Mouse (Mus musculus) telencephalon, adult 2 months (tissue): ENCODE data around the gene Ren1.

Experiments used
- DNase-seq: peaks from one replicate; pipeline ENCODE4 v3.0.0-alpha.2; 2011; ENCODE audit warnings: low read depth, low spot score

The Ren1 gene

DNA sequence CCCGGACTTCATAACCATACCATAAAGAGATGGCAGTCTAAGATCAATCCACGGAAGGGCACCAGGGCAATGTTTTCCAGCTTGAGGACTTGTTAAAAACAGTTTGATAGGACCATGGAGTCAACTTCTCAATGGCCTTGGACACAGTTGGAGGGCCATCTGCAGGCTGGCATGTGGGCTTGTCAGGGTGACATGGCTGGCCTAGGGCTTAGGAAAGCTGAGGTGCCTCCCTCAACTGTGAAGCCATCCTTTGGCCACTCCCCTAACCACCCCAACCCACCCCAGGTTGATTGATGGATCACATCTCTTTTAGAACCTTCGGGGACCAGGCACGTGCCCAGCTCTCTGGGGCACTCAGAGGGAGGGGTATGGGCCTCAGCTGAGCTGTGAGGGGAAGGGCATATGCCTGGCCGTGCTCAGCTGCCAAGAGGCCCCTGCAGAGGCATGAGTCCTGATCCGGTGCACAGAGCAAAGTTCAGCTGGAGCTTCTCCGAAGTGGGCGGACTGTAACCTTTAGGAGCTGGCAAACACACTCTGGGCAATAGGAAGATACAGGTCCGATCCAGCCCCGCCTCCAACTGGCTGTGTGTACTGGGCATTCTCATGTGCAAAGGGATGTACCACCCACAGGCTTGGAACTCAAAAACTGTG, 25.5 kb downstream of the Ren1 start:
- DNase-seq = no peak

DNA sequence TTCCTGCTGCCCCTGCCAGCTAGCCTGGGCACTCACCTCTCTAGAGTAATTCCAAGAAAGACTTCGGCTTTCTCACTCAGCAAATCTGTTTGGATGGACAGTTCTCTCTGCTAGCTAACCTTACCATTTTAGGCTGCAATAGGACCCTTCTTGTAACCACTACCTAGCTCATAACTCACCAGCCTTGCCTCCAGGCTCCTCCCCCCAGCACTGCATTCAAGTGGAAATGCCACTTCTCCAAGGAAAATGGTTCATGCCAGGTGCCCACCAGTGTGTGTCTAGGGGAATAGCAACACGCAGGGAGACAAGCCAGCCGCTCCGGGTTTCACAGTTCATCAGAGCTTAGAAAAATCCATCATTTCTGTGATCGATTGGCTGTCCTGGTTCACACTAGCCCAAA, 27.2 kb downstream of the Ren1 start:
- DNase-seq = no peak

DNA sequence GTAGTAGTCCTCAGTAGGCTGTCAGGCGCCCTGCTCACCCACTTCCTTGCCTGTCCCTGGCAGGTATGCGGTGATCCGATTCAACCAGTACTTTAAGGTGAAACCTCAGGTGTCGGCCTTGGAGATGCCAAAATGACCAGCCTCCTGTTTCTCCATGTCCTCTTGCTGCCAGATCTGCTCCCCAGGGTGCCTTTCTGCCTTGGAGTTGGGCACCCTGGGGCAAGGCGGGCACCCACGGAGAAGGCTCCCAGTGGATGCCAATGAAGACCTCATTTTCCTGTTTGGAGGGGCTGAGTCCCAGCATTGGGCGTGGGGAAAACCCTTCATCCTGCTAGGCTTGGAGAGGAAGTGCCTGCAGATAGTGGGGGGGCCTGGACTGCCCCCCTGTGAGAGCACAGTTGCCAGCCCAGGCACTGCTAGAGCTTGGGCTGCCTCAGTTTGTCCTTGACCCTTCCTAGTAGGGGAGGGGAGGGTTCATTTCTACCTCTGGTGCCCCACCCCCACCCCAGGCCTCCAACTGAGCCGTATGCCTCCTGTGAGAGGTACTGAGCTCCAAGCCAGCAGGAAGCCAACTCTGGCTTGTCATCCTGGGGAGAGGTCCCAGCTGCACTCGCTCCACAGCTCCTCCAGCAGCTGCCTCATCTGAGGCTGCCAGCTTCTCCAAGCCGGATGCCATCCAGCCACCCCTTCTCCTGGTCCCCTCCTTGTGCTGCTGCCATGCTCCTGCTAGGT, 29.1 kb downstream of the Ren1 start:
- DNase-seq = no peak

DNA sequence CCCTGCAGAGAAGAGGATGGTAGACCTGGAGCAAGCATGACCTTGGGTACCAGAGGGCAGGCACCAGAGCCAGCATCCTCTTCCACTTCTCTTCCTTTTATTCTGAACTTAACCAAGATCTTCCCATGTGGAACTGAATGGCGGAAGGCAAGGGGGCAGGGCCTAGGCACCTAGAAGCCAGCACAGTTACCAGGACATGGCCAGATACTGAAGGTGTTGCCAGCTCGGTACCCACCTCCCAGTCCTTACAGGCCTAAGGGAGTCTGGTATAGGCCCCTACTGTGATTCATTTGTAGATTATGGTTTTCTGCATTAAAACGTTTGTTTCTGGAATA, 29.6 kb downstream of the Ren1 start:
- no peak for DNase-seq

DNA sequence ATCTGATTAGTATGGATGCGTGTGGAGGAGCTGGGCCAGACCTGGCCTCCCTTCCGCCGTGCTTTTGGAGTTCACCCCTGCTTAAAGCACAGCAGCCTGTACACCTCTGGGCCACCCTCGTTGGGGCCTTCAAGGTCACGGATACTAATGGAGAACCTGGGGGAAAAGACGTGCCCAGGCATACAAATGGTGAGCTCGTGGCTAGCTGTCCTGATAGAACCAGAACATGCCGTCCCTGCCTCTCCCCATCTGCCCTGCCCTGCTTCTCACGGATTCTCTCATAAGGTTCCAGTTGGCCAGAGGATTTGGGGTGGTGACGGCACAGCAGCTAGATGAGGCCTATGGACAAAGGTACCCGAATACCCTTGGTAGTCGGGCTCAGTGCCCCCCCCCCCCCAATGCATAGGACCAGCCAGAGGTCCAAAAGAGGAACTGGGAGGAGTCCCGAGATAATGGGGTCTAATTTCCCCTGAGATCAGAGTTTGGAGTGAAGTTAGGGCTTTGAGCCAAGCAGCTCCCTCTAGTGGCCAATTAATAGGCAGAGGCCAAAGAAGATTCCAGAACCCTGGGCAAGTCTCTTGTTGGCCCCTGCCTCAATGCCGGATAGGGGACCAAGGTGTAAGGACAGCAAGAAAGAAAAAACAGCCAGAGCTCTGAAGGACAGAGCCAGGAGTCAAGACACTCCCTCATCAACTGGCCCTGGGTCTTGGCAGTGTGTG, 30.2 kb downstream of the Ren1 start:
- DNase-seq = no peak

DNA sequence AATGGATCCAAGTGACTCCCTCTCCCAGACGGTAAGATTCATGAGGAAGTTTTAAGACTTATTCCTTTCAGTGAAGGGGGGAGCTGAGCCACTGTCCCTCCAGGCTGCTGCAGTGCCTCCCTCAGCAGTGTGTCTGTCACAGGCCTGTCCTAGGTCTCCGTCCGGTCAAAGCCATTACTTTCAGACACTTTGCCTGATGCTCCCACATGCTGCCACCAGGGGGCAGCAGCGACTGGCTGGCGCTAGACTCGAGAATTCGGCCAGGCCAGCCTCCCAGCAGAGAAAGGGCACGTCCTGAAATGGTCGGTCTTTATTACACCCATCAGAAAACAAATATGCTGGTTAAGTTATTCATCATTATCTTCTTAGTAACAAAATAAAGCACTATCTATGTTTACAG, 31.7 kb downstream of the Ren1 start:
- DNase-seq = no peak

DNA sequence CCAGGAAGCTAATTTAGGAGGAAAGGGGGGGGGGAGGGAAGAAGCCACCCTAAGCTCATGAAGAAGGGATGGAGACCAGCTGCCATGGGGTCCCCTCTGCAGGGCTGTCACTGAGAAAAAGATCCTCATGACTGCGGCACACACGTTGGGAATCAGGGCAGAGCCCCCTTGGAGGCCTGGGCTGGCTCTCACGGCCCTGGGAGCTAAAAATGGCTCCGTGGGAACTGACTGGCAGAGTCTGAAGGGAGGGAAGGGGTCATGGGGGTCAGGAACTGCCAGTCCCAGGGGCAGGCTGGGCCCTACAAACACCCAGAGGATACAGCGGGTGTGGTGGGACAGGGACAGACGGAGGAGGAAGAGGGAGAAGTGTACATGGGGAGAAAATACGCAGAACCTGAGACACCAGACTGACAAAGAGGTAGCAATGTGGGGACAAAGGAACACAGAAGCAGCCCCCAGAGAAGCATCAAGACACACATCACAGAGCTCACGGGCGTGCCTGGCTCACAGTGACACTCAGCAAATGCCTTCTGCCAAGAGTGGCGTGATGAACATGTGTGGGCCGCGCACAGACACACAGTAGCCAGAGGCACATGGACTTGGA, 32.3 kb downstream of the Ren1 start:
- DNase-seq = no peak

DNA sequence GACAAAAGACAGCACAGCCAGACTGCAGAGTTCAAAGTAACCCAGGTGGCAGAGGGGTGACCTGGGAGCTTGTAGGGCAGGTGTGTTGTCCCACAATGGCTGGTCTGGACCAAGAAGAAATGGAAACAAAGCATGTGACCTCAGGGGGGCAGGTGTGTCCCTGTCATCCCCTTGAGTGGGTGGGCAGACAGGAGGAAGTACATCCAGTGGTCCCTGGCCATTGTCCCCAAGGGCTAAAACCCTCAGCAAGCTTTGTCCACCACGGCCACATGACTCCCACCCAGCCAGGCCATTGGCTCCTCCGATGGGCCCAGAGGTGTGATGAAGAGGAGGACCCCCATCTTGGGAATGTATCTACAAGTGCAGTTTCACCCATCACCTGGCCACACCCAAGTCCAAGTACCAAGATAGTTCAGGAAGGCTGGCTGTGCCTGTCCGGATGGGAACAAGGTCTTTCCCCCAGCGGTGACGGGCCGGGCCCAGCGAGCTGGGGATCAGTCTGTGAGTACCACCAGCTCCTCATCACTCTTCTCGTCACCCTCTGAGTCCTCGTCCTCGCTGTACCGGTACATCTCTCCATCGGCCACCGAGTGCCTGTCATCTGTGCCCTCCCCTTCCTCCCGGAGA, 33.0 kb downstream of the Ren1 start:
- DNase-seq = no peak

DNA sequence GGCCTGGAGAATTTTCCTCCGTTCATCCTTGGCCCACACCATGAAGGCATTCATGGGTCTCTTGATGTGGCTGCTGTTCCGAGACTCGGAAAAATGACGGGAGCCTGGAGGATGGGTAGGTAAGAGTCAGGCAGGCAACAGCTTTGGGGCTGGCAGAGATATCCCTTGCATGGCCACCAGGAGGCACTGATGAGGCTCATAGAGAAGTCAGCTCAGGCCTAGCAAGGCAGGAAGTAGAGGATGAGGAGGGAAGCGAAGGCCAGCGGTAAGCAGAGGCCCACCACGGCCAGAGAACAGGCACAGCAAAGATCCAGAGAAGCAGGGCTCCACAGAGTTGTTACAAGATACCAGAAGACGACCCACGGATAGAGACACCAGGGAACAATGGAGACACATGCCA, 35.2 kb downstream of the Ren1 start:
- no peak for DNase-seq

DNA sequence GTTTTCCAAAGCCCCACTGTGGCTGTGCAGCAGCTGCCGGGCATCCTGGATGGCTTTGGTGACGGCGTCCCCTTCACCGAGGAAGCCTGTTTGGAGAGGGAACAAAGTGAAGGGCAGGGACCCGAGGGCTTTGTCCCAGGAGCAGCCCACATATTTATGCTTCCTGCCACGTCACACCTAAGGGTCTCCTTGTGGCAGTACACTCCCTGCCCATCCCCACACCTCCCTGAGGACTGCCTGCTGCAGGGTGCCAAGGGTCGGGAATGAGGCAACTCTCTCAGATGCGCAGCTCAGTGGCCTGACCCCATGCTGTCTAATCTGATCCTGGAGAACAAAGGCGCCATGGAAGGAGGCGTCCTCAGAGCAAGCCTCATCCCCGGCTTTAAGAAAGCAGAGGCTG, 35.9 kb downstream of the Ren1 start:
- DNase-seq = no peak

DNA sequence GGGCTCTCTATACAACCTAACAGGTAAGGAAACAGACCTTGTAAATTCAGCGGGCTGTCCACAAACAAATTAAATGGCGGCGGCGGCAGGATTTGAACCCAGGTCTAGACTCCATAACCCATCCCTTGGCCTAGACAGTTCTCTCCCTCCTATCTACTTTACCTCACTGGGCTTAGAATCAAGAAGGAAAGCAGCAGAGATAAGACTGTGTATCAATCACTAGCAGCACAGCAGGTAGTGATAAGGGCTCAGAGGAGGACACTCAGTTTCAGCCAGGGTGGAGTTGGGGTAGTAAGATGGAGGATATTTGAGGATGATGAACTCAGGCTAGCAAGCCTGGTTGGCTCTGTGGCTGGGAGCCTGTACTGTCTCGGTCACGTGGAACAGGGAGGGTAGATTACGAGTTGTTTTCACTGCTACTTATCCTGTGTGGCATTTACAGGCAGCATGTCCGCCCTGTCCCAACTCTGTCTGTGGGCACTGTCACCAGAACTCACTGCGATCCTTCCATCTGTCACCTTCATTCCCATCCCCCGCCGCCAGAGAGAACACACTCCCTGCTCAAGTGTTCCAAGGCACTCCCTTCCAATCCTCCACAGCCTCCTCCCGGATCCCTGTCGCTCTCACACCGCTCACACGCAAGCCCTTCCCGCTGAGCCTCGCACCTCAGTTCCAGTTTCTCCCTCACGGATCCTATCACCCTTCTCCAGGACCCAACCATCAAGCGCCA, 37.4 kb downstream of the Ren1 start:
- DNase-seq = no peak

DNA sequence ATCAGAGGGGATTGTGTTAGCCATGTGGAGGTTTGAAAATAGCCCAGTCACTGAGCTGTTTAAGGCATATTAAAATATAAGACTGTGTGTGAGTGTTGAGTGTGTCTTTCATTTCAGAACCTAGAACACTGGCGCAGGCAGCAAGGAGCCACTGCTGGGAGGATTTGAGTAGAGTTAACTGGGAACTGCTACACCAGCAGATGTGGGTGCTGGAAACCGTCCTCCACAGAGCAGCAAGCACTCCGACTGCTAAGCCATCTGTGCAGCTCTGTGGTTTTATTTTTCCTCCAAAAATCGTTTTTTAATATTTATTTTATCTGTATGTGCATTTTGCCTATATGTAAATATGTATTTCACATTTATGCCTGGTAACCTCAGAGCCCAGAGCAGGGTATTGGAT, 44.4 kb downstream of the Ren1 start:
- DNase-seq = peak; percentile 50

DNA sequence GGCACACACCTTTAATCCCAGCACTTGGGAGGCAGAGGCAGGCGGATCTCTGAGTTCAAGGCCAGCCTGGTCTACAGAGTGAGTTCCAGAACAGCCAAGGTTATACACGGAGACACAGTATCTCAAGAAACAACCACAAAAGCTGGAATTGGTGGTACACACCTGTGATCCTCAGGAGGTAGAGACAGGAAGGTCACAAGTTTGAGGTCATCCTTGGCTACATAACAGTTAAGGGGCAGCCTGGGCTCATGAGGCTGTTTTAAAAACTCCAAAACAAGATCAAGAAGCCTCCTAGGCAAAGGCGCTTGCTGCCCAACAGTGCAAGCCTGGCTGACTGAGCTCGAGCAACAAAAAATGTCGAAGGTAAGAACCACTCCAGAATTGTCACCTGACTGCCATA, 46.4 kb downstream of the Ren1 start:
- DNase-seq = no peak

DNA sequence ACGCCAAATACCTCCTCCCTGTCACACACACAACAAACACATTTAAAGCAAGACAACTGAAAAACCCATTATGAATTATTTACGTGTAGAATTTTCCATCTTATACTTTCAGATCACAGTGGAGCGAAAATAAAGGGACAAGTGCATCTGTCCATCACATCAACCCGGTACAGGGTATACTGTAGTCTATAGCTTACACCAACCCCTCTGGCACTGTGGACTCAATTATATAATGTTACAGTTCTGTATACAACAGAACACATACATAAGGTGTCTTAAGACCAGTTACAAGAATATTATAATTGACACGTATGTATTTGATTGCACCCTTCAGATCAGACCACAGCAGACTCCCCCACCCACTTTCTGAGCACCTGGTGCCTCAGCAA, 46.8 kb downstream of the Ren1 start:
- no peak for DNase-seq

DNA sequence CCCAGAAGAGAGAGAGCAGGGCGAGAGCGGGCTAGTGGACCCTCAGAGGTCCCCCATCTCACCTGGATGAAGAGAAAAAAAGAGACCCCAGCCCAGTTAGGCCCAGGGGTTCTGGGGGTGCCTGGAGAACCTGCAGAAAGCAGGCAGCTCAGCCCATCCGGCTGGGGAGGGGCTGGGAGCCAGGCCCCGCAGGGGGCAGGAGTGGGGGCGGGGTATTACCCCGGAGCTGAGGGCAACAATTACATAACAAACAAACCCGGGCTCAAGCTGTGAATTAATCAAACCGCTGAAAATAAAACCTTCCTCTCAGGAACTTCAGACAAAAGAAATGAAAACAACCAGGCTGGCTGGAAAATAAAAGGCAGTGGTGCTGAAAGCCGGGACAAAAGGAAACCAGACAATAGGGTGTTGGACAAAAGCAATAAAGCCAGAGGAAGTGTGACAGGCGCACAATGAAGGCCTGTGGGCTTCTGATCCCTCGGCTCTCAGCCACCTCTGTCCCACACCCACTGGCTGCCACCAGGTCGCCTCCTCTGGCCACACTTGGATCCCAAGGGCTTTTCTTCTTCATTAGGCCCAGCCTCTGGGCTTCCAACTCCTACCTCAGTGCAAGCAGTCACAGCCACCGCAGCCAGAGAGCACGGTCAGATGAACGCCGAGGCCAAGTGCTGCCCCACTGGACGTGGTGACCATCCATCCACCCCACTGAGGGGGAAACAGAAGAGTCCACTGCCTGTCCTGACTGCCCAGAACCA, 47.4 kb downstream of the Ren1 start:
- no peak for DNase-seq

DNA sequence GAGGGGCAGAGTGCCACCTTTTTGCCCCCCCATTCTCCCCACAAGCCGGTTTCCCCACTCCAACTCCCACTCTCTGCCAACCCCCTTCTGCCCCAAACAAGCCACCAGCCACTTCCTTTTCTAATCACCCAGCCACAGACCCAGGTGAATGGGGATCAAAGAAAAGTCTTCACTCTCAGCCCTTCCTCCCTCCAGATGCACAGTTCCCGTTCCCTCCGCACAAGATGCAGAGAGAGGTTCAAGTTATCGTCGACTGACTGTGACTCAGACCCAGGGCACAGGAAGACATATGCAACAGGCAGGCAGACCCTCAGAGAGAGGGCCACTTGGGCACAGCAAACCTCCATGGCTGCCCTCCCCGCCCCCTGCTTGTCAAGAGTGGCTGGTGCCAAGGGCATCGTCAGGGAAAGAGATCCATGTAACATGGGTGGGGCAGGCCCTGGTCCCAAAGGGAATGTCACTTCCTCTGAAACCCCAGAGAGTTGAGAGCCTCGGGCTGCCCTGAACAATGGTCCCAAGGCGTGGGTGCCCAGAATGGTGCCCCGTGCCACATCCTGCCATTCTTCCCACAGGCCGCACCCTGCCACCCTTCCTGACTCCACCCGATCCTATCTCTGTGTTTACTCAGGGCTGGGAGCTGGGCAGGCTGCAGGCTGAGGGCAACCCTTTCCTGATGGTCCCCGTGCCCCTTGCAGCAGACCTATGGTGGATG, 49.9 kb downstream of the Ren1 start:
- no peak for DNase-seq

DNA sequence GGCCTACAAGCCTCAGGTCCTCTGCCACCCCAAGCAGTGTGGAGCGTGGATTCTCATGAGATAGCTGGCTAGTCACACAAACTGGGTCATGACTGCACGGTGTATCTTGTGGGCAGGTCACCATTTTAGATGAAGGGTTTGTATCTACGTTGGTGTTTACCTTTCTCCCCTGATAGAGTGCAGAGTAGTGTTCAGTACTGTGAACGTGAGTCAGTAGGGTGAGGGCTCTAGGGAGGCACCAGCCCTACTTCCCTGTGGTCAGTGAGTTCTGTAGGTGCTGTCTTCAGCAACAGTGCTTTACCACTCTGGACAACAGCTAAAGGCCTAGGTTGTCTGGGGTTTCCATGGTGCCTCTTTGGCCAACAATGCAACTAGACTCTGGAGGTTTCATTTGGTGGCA, 53.7 kb downstream of the Ren1 start:
- DNase-seq = no peak

DNA sequence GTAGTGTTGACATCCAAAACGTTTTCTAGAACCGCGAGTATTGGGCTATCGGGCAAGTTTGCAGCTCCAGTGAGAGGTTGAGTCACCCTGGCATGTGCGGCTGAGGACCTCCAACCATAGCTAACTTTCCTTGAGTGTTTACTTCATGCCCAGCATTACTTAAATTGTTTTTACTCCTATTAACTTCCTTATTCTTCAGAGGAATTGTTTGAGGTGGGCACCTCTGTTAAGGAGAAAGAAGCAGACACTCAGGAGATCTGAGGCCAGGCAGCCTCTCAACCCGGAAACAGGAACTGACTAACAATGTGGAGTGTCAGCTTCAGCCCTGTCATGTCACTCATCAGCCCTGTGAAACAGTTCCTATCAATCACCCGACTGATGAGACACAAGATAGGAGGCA, 56.3 kb downstream of the Ren1 start:
- DNase-seq = no peak

DNA sequence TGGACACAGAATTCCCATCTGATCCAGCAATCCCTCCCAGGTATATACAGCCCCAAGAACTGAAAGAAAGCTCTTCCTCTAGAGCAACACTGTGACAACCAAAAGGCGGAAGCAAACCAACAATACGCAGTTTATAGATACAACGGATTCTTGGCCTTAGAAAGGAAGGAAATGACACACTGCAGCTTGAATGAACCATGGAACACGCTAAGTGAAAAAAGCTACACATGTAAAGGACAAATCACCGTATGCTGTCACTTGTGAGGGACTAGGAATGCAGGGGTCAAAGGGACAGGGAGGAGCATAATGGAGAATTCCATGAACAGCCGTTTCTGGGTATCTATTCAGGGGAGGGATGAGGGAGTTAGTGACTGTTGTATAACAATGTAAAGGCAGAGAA, 57.1 kb downstream of the Ren1 start:
- no peak for DNase-seq

DNA sequence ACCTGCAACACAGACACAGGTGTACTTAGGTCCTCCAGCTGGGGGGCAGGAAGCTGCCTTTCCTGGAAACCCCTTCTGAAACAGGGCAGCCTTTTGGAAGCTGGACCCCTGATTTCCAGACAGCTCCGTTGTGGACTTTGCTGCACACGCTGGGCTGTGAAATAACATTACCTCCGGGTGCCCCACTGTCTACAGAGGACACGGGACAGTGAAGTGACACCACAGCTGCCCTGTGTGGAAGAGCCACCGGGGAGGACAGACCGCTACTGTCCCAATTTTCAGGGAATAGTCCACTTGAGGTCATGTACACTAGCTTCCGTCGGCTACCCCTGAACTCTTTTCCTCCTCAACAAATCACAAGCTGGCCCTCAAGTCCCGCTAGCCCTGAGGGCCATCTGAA, 58.0 kb downstream of the Ren1 start:
- no peak for DNase-seq
